Mouse (Mus musculus): ENCODE results near the gene Gp9. TPM values are rescaled to one million over a fixed set of nuclear protein-coding genes. Genes with fewer than 3 reads are reported as not detected.
A peak's percentile ranks its signal among the peaks of the same experiment; 100 is the strongest.

Gp9 gene
- total RNA-seq (2021), result not detected
- long read RNA-seq, experiment 1, result 0 reads
- long read RNA-seq, experiment 2, result 0 reads

DNA sequence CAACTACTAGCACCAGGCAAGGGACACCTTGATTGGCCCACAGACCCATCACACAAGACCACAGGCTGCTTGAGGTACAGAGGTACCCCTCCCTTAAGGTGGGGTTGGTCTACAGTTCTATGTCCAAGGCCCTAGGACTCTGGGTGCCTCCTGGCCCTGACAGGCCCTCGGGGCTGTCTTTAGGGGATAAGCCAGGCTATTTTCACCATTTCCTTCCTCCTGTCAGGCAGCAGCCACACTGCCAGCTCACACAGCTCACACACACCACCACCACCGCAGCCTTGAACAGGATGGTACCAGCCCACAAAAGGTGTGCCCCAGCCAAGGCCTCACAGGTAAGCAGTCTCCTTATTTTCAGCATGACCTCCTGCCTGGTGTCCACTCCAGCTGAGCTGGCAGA, at the start of gene Gp9:
Gp9 (plus strand) TSS at position 231 of the 400 bp plus-strand sequence.
- intact Hi-C loops (cut with DNase I), result no loop called here
- no peak for DNase-seq

DNA sequence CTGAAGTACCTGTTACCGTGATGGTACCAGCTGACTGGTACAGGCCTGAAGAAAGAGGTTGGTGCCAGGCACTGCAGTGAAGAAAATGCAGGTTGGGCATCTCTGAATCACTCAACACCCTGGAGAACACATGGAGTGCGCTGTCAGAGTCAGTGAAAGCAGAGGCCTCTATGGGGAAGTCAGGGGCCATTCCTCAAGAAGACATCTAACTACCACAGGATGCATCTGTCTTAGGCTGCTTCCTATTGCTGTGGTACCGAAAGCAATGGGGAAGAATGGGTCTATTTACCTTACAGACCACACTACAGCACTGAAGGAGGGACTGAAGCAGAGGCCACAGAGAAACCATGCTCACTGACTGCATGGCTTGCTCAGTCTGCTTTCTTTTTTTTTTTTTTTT, 49.8 kb upstream of the Gp9 start:
- intact Hi-C loops (cut with DNase I), result no loop called here
- no peak for DNase-seq

DNA sequence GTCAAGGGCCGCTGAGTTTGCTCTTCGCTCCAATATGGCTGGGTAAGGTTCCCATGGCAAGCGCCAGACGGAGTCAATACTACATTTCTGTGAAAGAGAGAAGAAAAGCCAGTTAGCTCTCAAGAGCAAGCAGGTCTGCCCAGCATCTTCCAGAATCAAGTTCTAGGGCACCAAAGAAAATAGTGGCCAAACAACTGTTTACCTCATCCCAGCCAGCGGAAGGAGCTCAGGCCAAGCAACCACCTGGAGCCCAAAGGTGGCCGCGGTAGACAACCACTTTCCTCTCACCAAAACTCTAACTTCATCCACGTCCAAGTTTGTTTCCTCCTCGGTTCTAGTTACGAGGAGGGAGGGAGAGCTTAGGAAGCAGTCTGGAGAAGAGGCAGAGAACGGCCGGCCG, 47.7 kb upstream of the Gp9 start:
- intact Hi-C loops (cut with DNase I), result no loop called here

DNA sequence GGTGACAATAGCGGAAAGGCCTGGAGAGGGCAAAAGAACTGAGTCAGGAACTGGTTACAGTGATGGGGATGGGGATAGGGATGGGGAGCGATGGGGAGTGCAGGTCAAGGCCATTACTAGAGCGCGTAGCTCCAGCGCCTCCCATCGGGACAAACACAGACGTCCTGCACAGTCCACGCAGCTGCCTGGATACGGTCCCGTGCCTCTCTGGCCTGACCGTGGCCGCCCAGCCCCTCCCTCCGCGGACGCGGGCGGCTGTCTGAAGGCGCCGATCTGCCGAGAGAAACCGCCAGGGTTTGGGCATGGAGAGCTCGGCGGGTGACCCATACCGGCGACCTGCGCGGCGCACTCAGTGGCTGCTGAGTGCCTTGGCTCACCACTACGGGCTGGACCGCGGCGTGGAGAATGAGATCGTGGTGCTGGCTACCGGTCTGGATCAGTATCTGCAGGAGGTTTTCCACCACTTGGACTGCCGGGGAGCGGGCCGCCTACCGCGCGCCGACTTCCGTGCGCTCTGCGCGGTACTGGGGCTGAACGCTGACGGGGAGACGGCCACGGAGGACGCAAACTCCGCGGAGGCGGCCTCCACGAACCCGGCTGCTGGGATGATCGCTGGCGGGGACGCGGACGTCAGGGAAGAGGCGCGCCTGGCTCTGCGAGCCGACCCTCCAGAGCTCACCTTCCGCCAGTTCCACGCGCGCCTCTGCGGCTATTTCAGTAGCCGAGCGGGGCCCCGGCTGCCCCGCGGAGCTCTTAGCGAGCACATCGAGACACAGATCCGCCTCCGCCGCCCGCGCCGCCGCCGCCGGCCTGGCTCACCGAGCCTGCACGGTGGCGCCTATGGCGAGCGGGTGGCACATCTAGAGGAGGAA, 47.0 kb upstream of the Gp9 start, which contains the start of gene Efcc1:
Efcc1 (plus strand) TSS at position 279 of the 872 bp plus-strand sequence.
- intact Hi-C loops (cut with DNase I), result no loop called here
- DNase-seq, result peak; percentile 52 to 57

More for the DNA sequence above, 47.7 kb upstream of the Gp9 start:
- DNase-seq, result no peak

DNA sequence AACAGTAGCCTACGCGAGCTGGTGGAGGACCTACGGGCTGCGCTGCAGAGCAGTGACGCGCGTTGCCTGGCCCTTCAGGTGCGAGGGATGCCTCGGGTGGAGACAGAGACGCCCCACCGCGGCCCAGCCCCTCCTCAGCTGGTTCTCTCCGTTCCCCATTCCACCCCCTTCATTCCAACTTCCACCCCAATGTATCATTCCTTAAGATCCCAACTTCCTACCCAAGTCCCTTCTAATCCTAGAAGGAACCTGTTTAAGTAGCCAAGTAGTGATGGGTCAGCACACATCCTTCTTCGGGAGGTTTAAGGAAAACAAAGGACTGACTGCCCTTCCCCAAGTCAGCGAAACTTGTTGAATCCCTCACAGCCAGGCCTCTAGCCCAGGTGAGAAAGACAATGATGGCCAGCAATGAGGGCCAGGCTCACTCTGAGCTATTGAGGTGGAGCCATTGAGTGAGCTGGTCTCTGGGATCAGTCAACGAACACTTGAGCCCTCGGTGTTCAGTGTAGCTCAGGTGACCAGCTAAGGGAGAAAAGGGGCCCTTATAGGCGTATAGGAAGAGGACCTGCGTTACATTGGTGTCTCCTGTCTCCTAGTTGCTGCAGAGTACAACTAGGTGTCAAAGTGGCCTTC, 46.3 kb upstream of the Gp9 start:
- intact Hi-C loops (cut with DNase I), result no loop called here
- no peak for DNase-seq

DNA sequence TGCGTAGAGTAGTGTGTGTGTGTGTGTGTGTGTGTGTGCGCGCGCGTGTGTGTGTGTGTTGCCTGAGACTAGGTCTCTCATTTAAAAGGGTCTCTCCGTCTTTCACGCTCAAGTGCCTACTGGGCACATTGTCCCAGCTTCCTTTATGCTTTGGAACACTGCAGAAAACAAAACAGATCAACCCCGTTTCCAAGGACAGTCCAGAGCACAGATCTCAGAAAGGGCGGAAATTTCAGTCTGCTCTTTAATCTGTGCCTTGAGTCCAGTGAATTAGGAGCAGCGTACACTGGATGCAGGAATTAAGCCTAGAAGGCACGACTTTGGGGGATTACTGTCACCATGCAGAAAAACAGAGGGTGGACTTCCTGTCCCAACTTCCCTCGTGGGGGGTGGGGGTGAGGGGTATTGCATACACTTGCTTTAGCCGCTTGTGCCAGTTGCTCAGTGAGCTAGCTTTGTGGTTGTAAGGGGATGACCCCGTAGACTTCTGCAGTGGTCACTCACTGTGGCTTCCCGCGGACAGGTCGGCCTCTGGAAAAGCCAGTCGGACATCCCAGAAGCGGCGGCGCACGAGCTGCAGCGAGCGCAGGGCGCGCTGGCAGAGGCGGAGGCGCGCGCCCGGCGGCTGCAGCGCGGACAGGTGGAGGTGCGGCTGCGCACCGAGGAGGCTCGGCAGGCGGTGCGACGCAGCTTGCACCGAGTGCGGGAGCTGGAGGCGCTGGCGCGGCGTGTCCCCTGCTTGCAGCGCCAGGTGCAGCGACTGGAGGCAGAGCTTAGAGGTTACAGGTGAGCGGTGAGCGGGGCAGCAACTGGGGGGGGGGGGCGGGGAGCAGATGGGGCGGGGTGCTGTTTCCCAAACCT, 45.5 kb upstream of the Gp9 start:
- no peak for DNase-seq
- intact Hi-C loops (cut with DNase I), result no loop called here

DNA sequence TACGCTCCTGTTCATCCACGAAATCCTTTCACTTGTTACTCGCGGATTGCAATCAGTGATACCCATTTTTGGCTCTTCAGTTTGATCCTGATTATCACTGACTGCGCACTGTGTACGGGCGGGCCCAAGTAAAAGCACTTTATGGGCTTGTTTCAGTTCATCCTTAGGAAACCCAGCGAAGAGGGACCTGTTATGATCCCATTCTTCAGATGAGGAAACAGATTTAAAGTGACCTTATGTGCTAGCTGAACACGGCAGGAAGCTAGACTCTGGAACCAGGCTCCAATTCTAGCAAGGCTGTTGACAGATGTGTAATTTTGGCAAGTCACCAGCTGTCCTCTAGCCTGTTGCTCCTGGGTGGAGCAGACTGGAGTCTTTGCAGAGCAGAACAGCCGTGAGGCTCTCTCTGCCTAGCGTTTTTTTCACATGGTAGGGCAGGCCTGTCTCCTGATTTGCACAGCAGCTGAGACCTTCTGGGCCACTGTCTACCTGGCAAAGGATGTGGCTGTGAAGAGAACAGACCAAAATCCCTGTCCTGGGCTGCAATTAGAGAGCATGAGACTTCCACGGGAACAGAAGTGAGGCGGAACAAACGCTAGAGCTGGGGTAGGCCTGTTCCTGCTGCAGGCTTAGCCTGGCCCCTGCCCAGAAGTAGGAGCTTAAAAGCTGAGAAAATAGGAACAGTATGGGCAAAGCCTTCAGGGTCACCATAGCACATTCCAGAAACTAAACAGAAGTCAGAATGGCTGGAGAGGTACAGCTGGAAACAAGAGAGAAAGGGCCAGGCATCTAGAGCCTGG, 44.5 kb upstream of the Gp9 start:
- intact Hi-C loops (cut with DNase I), result no loop called here
- no peak for DNase-seq

DNA sequence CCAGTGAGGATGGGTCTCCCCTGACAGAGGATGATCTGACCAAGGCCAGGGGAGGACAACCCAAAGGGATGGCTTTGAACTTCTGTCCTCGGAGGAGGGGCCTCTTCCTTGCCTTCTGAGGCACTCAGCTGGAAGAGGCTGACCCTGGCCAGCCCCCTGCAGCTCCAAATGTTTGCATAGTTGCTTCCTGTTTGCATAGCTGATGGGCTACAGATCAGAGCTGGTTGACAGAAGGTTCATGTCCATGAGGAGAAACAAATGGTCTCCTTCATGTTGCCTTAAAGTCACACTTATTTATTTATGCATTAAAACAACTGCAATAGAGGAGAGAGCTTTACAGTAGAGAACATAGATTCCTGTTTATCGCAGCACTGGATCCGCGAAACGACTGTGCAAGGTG, 43.7 kb upstream of the Gp9 start:
- no peak for DNase-seq
- intact Hi-C loops (cut with DNase I), result no loop called here

DNA sequence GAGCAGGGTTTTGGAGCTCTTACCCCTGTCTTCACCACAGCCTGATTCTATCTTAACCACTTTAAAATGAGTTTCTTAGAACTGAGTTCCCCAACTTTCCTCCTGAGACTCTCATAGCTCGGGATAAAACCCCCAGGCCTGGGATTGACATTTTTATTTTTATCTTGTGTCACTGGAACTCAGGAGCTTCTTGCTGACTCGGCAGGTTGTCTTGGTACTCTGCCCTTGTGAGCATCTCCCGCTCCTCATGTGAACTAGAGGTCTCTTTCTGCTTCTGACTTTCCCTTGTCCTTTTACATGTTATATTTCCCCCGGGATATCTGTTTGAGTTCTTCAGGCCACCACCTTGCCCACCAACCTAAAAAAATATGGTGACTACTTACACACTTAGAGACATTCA, 40.9 kb upstream of the Gp9 start:
- intact Hi-C loops (cut with DNase I), result no loop called here
- DNase-seq, result no peak

DNA sequence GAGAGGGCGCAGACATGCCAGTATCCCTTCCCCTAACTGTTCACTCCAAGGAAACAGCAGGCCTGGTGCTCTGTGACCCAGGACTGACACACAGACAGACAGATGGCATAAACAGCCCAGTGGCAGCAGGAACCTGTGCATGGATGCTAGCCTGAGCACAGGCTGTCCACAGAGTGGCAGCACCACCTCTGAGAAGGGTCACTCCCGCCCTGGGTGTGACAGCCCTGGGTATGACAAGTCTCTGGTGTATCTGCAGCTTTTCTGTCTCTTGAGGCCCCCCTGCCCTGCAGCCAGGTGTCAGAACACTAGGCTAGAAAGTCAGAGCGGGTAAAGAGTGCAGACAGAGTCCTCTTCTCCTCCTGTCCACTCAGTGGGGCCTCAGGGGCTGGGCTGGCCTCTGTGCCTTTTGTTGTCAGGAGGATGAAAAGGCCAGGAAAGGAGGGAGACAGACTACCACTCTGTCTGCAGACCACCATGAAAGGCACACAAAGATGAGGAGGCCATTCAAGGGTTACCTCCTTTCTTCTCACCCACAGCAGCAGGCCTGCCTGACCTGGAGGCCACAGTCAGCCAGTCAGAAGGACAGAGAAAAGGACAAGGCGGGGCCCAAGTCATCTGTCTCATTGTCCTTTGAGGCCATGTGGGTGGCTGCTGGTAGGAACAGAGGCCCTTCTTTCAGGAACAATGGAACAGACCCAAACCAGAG, 39.8 kb upstream of the Gp9 start:
- intact Hi-C loops (cut with DNase I), result no loop called here
- DNase-seq, result no peak

DNA sequence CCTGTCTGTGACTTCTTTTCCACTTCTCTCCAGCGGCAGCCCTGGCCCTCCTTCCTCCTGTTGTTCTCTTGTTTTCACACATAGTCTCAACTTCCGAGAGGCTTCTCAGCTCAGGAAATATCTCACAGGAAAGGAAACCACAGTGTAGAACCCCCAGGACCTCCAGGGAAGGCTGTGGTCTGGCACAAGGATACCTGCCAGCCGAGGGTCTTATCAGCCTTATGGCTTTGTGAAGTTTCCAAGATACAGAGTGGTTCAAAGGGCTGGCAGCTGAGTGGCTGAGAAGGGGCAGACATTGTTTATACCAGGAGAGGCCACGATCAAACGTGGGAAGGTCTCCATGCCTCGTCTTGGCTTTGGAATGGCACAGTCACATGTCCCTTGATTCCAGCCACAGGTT, 38.0 kb upstream of the Gp9 start:
- no peak for DNase-seq
- intact Hi-C loops (cut with DNase I), result no loop called here

DNA sequence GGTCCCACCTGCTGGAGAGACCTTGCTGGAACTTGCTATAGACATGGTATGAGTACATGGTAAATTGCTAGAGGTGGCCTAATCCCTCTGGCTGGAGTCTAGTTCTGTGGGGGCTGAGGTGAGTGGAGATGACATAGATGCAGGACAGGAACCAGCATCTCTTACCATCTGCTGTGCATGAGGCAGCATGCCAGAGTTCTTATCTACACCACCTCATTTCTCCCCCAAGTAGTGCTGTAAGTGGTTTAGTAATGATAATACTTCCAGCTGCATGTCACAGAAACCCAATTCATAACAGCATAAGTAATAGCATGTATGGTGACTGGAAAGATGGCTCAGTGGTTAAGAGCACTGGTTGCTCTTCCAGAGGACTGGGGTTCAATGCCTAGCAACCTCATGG, 37.4 kb upstream of the Gp9 start:
- intact Hi-C loops (cut with DNase I), result no loop called here
- no peak for DNase-seq

DNA sequence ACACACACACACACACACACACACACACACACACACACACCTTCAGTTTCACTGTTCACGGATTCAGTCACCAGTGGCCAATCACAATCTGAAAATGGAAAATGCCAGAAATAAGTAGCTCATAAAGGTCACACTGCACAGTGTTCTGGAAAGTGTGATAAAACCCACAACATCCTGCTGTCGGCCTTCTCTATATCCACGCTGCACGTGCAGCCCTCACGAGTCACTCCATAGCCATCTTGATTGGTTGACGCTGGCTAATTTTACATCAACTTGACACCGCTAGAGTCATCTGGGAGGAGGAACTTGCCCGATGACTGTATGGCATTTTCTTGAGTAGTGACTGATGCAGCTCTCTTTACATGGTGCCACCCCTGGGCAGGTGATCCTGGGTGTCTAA, 35.9 kb upstream of the Gp9 start:
- no peak for DNase-seq
- intact Hi-C loops (cut with DNase I), result no loop called here

DNA sequence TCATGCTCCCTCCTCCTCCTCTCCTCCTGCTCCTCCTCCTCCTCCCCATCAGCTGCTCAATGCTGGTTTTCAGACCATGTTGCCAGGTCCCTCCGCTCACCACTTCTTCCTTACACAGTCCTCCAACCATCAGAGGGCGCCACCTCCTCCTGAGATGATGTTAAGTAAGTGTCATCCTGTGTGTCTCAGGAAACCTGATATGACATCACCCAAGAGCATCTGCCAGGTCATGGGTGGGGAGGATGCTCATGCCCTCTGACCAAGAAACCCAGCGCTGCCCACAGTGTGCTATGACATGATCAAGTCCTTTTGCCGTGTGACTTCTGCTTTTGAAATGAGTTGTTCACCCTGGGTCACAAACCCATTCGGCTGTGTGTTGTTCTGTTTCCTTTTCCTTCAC, 35.1 kb upstream of the Gp9 start:
- DNase-seq, result no peak

DNA sequence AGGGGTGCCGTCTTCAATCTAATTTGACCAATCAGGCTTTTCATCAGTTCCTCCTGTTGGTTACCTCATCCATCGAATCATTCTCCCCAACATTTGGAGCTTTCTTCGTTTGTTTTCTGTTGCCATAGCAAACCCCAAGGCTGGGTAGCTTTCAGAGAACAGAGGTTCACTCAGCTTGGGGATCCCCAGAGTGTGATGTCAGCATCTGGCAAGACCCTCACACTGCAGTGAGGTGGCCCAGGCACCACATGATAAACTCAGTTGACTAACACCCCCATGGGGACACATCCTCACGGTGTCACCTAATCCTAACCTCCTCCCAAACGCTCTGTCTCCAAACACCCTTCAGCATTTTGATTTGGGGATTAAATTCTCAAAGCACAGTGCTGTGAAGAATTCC, 34.6 kb upstream of the Gp9 start:
- intact Hi-C loops (cut with DNase I), result no loop called here
- DNase-seq, result peak in 1 of 2 experiments; percentile 44

More for the DNA sequence above, 35.1 kb upstream of the Gp9 start:
- intact Hi-C loops (cut with DNase I), result no loop called here

DNA sequence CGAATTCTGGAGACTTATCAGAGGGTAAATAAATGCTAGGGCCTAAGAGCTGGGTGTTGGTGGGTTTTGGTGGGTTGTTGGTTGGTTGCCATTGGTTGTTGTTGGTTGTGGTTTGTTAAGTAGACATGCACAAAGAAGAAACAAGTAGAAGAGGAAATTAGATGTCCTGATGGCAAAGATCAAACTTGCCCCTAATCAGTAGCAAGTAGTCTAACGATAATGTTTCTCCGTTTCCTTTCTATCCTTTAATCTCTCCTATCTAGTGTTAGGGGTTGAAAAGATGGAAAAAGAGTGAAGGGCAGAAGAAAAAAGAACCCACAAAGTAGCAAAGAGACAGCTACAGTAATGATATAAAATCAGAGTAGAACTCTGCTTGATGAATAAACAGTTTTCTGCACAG, 33.2 kb upstream of the Gp9 start:
- no peak for DNase-seq
- intact Hi-C loops (cut with DNase I), result no loop called here

DNA sequence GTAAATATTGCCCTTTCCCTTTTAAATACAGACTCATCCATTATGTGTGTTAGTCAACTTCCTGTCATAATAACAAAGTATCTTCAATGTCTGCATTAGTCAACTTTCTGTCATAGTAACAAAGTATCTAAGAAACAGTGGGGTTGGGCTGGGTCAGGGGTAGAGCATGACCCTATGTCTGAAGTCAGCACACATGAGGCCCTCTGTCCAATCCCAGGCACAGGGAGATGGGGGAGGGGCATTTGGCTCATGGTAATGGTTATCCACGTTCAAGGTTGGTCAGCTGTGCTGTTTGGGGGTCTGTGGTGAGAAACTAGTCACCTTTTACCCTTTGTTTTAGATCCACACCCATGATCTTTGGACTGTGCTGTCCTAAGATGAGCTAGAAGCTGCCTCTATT, 32.6 kb upstream of the Gp9 start:
- DNase-seq, result no peak
- intact Hi-C loops (cut with DNase I), result no loop called here

DNA sequence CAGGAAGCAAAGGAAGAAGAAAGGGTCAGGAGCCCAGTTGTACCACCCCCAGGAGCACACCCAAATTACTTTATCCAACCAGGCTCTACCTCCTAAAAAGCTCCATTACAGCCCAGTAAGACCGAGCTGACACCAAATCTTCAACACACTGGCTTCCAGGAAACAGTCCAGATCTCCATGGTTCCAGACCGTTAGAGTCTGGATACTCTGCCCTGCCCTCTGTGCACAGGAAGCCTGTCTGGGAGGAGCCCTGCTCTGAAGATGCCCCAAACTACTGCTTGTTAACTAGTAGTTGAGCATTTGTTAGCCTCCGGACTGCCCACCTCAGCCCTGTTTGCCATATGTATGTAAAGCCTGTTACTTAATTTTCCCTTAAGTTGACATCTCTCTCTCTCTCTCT, 31.8 kb upstream of the Gp9 start:
- DNase-seq, result no peak
- intact Hi-C loops (cut with DNase I), result no loop called here

DNA sequence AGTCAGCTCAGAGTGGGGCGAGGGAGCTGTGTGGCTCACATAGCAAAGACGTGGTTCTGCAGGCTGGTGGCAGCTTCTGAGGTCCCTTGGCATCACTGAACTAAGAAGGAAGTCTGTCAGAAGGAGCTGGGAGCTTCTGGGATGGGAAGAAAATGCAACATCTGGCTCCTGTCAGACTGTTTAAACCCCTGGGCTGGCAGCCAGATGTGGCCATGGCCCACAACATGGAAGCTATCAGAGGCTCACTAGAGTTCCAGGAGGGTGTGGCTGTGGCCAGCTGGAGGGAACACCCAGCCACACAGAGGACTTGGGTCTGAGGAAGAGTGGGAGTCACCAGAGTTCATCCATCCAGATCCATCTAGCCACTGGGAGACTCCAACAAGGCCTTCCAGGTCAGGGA, 31.0 kb upstream of the Gp9 start:
- peak; percentile 60 to 66 for DNase-seq

DNA sequence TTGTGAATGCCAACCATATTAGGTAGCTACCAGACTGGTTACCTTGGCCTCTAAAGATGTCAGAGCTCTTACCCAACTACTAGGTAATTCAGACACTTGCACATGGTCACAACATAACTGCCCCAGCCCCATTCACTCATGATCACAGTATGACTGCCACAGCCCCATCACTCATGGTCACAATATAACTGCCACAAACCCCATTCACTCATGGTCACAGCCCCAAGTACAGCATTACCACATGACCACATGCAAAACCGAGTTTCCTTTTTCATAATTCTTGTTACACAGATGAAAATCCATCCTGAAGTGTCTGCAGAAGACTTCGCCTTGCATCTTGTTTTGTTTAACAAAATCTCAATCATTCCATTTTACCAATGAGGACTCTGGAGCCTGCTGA, 29.8 kb upstream of the Gp9 start:
- intact Hi-C loops (cut with DNase I), result no loop called here

More for the DNA sequence above, 31.0 kb upstream of the Gp9 start:
- intact Hi-C loops (cut with DNase I), result no loop called here

More for the DNA sequence above, 29.8 kb upstream of the Gp9 start:
- DNase-seq, result no peak
